Mouse (Mus musculus) A20 (cell line): ENCODE measurements around the gene Gad2.
A peak's percentile ranks its signal among the peaks of the same experiment; 100 is the strongest.

ENCODE experiments used
- DNase-seq: peaks from one replicate; pipeline ENCODE4 v3.0.0-alpha.2; 2011; ENCODE audit warnings: low read depth, low spot score

Gene Gad2

GRCm38 (mm10) chr2:22646134-22646533, 24.1 kb downstream of the Gad2 start:
- no peak for DNase-seq

- no peak for DNase-seq
These were observed 26.4 kb downstream of the Gad2 start for GRCm38 (mm10) chr2:22648394-22648793.

- DNase-seq = no peak
These were observed 29.8 kb downstream of the Gad2 start for GRCm38 (mm10) chr2:22651826-22652225.

GRCm38 (mm10) chr2:22663731-22664130, 41.7 kb downstream of the Gad2 start:
- DNase-seq = no peak

- no peak for DNase-seq
These were observed 48.4 kb downstream of the Gad2 start for GRCm38 (mm10) chr2:22670415-22670814.

- no peak for DNase-seq
These were observed 49.3 kb downstream of the Gad2 start for GRCm38 (mm10) chr2:22671348-22671747.

GRCm38 (mm10) chr2:22677066-22677465, 55.1 kb downstream of the Gad2 start:
- DNase-seq = no peak

- DNase-seq = no peak
These were observed 57.9 kb downstream of the Gad2 start for GRCm38 (mm10) chr2:22679944-22680343.

- peak; percentile 22 for DNase-seq
These were observed 68.0 kb downstream of the Gad2 start for GRCm38 (mm10) chr2:22689969-22690368.

GRCm38 (mm10) chr2:22704780-22705727, 83.0 kb downstream of the Gad2 start:
- DNase-seq = no peak

GRCm38 (mm10) chr2:22706233-22706632, 84.2 kb downstream of the Gad2 start:
- DNase-seq = no peak

GRCm38 (mm10) chr2:22721522-22722470, 99.8 kb downstream of the Gad2 start:
- DNase-seq = peak; percentile 77

GRCm38 (mm10) chr2:22723927-22724534, 102.0 kb downstream of the Gad2 start:
- DNase-seq = peak; percentile 21

GRCm38 (mm10) chr2:22727113-22727512, 105.1 kb downstream of the Gad2 start:
- peak; percentile 85 for DNase-seq

GRCm38 (mm10) chr2:22736134-22736533, 114.1 kb downstream of the Gad2 start:
- DNase-seq = no peak

GRCm38 (mm10) chr2:22739369-22739768, 117.4 kb downstream of the Gad2 start:
- DNase-seq = peak; percentile 52

GRCm38 (mm10) chr2:22740441-22740840, 118.4 kb downstream of the Gad2 start:
- DNase-seq = peak; percentile 29

- peak; percentile 30 for DNase-seq
These were observed 119.2 kb downstream of the Gad2 start for GRCm38 (mm10) chr2:22741222-22741621.
